Mouse (Mus musculus) urinary bladder, postnatal 0 days (tissue): ENCODE measurements around the gene Rnf24. TPM values are rescaled to one million over a fixed set of nuclear protein-coding genes. Genes with fewer than 3 reads are reported as not detected.

Experiments
- microRNA-seq: library from miRNA; unstranded; fragments of <30 nt; microRNA quantifications from one replicate; pipeline ENCODE4, GENCODE M21; 2016
- polyA plus RNA-seq: library from polyadenylated mRNA; unstranded; fragments of >200 nt; fragmentation: Nextera tagmentation; extraction: Ambion mirVana; gene quantifications from 2 replicates; pipeline ENCODE4 v1.2.1, GENCODE M21; 2015

The Rnf24 gene
- polyA plus RNA-seq, result 1.5 and 1.9 TPM in 2 replicates

GRCm38 (mm10) chr2:131352747-131353563 is at the start of gene Rnf24:
Gene Rnf24, minus strand, starts transcription at chr2:131352892.

DNA sequence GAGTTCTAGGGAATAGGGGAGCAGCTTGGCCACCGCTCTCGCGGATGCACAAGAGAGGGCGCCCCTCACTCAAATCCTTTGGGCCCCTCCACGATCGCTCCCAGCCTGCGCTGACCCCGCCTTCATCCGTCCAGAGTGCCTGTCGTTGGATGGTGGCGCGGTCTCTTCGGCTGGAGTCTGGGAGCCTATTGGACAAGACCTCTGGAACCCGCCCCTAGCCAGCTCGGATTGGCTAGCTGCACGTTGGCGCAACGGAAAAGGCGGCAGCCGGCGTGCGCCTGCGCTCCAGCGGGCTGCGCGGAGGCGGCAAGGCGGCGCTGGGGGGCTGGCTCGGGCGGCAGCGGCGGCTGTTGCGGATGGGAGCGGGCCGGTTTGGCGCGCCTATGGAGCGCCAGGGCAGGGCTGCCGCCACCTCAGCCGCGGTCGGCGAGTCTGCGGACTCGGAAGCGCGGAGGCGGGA is 90.4 kb downstream of the Rnf24 start, which contains the start of gene Pank2:
Gene Pank2, plus strand, starts transcription at position 283 of the 460 bp plus-strand sequence.

Small RNAs within 50 kb of the gene (microRNA-seq; reads per million reads assigned to microRNA genes)
- gene Mir103-2, result 44.8 reads per million, percentile 38 among the genes with 10 or more reads in this experiment

Other genes starting within 250 kb of the Rnf24 start
- 9.5 and 10.1 TPM in 2 replicates for gene Hspa12b, start 225.6 kb downstream of the Rnf24 start, polyA plus RNA-seq
- gene Gm11037, start 219.4 kb downstream of the Rnf24 start, polyA plus RNA-seq, result not detected in 2 replicates
- 39.0 and 42.4 TPM in 2 replicates for gene 1700037H04Rik, start 192.8 kb downstream of the Rnf24 start, polyA plus RNA-seq
- 14.9 and 15.0 TPM in 2 replicates for gene Cenpb, start 172.8 kb downstream of the Rnf24 start, polyA plus RNA-seq
- gene Cdc25b, start 165.9 kb downstream of the Rnf24 start, polyA plus RNA-seq, result 19.0 and 21.6 TPM in 2 replicates
- 2.2 and 2.6 TPM in 2 replicates for gene Spef1, start 165.6 kb downstream of the Rnf24 start, polyA plus RNA-seq
- 20.5 and 22.4 TPM in 2 replicates for gene Ap5s1, start 145.8 kb downstream of the Rnf24 start, polyA plus RNA-seq
- gene Mavs, start 118.8 kb downstream of the Rnf24 start, polyA plus RNA-seq, result 17.7 and 17.9 TPM in 2 replicates
- gene Pank2, start 90.4 kb downstream of the Rnf24 start, polyA plus RNA-seq, result 25.2 and 30.5 TPM in 2 replicates
- gene Smox, start 138.6 kb upstream of the Rnf24 start, polyA plus RNA-seq, result 9.8 and 16.2 TPM in 2 replicates
- 0.16 and 0.19 TPM in 2 replicates for gene Adra1d, start 209.4 kb upstream of the Rnf24 start, polyA plus RNA-seq